In the genomic region with DNA sequence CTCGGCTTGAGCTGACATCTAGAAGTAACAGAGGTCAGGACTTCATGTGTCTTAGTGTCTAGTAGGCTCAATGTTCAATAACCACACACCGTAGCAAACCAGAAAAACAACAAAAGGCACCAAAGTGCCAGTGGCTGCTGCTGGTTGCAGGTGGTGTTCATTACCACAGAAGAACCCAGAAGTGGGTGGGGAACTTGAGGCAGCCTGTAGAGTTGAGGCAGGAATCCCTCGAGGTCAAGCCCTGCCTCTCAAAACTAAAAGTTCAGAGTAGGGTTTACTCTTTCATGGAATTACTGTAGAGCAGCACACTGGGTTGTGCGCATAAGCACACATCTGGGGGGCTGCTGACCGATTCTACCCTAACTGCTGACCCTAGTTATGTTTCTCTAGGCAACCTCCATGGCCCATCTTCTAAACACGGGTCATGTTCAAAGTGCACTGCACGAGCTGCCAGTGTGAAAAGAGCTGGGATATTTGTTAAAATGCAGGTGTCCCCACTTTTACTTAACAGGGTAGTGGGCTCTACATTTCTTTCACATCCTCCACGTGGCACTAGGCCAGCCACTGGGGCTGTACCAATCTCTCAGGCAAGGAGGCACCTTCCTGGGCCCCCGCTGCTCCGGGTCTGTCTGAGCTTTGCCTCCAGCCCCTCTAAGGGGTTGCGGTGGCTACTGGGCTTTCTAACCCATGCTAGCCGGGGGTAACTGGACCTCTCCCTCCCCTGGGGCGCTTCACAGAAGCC, we compare ENCODE assay signal across 8 mouse cellular contexts.
A peak's percentile ranks its signal among the peaks of the same experiment; 100 is the strongest.
DNase-seq lines count a peak whose midpoint lies in the region; ATAC-seq and TF ChIP-seq lines count a peak whose summit lies in the region.

No protein-coding gene starts in this region.

- peaks cover 32% of the 10 kb centered on the region for H3K4me1 ChIP-seq in heart, embryonic 12.5 days (replicated peaks)
- H3K4me1 ChIP-seq in ES-Bruce4 (ENCODE audit: control insufficient read depth, insufficient read depth, low read length), result peaks cover 10% of the 10 kb centered on the region
- H3K4me1 ChIP-seq in embryonic facial prominence, embryonic 14.5 days (ENCODE audit: control insufficient read depth, insufficient read depth, low read length), result peaks cover 17% of the 10 kb centered on the region
- peaks cover 24% of the 10 kb centered on the region for H3K4me1 ChIP-seq in midbrain, embryonic 13.5 days (replicated peaks)

- TF ChIP-seq POLR2A in ES-Bruce4 (IDR thresholded peaks at IDR 0.05; ENCODE audit: insufficient read depth, low read length), result no peak

- H3K36me3 ChIP-seq in heart, embryonic 12.5 days, result no peaks in the 10 kb centered on the region
- H3K36me3 ChIP-seq in ES-Bruce4 (ENCODE audit: control insufficient read depth, insufficient read depth, low read length, poor library complexity, severe bottlenecking), result no peaks in the 10 kb centered on the region
- H3K36me3 ChIP-seq in embryonic facial prominence, embryonic 14.5 days (ENCODE audit: control insufficient read depth, insufficient read depth, low read length), result no peaks in the 10 kb centered on the region
- H3K36me3 ChIP-seq in midbrain, embryonic 13.5 days, result no peaks in the 10 kb centered on the region

- H3K9me3 ChIP-seq in heart, embryonic 12.5 days (replicated peaks), result no peaks in the 10 kb centered on the region
- no peaks in the 10 kb centered on the region for H3K9me3 ChIP-seq in ES-Bruce4 (replicated peaks; ENCODE audit: control insufficient read depth, insufficient read depth, low read length, poor library complexity, severe bottlenecking)
- no peaks in the 10 kb centered on the region for H3K9me3 ChIP-seq in embryonic facial prominence, embryonic 14.5 days (ENCODE audit: control insufficient read depth, low read length)
- no peaks in the 10 kb centered on the region for H3K9me3 ChIP-seq in midbrain, embryonic 13.5 days

- H3K4me2 ChIP-seq in heart, embryonic 12.5 days, result peak overlapping the region; percentile 90
- H3K4me2 ChIP-seq in embryonic facial prominence, embryonic 14.5 days (ENCODE audit: low read depth, low read length), result peak overlapping the region; percentile 92
- peak overlapping the region; percentile 75 for H3K4me2 ChIP-seq in midbrain, embryonic 13.5 days (replicated peaks)

- H3K4me3 ChIP-seq in heart, embryonic 12.5 days, result peak overlapping the region; percentile 61
- peak overlapping the region; percentile 72 for H3K4me3 ChIP-seq in ES-Bruce4 (ENCODE audit: low read depth, low read length)
- H3K4me3 ChIP-seq in embryonic facial prominence, embryonic 14.5 days (ENCODE audit: low read depth, low read length), result peak overlapping the region; percentile 60
- peak overlapping the region; percentile 48 for H3K4me3 ChIP-seq in midbrain, embryonic 13.5 days (replicated peaks)

- H3K9ac ChIP-seq in heart, embryonic 12.5 days, result peak overlapping the region; percentile 84
- peak overlapping the region; percentile 72 for H3K9ac ChIP-seq in ES-Bruce4 (ENCODE audit: low read depth, poor library complexity, severe bottlenecking)
- H3K9ac ChIP-seq in embryonic facial prominence, embryonic 14.5 days (ENCODE audit: low read depth, low read length), result peak overlapping the region; percentile 72
- peak overlapping the region; percentile 80 for H3K9ac ChIP-seq in midbrain, embryonic 13.5 days (replicated peaks)

- ATAC-seq in heart, embryonic 12.5 days (ENCODE audit: insufficient number of reproducible peaks, low FRiP score), result no peak; the same call in 1 of the 2 replicates
- no peak; the same call in 1 of the 2 replicates for ATAC-seq in embryonic facial prominence, embryonic 14.5 days (ENCODE audit: low read depth)
- 0 out of 2 replicates have a peak, but pooled peaks have one; percentile 0 for ATAC-seq in midbrain, embryonic 13.5 days

- no peak for TF ChIP-seq EP300 in ES-Bruce4 (IDR thresholded peaks at IDR 0.05; ENCODE audit: insufficient read depth, low read depth, low read length)

- intact Hi-C loops in heart, postnatal 10 days (cut with DNase I), result loop anchor here (5.0 kb wide), 1 partner anchor 146 kb away; no protein-coding TSS in a partner anchor

- no peak for DNase-seq in heart, postnatal 10 days
- peak; percentile 57 for DNase-seq in embryonic facial prominence, embryonic 14.5 days (ENCODE audit: low spot score)
- peak; percentile 23 to 61 for DNase-seq in kidney, postnatal 36 days
- DNase-seq in thymus, postnatal 10 days (ENCODE audit: low spot score in 2 of 2), result peak; percentile 40 to 56
- DNase-seq in left cerebral cortex, adult 9 months (ENCODE audit: low spot score in 2 of 2), result no peak

- H3K27me3 ChIP-seq in heart, embryonic 12.5 days (replicated peaks), result no peaks in the 10 kb centered on the region
- no peaks in the 10 kb centered on the region for H3K27me3 ChIP-seq in ES-Bruce4 (ENCODE audit: control insufficient read depth, insufficient read depth, low read length, poor library complexity, severe bottlenecking)
- H3K27me3 ChIP-seq in embryonic facial prominence, embryonic 14.5 days (replicated peaks; ENCODE audit: control insufficient read depth, insufficient read depth, low read length), result no peaks in the 10 kb centered on the region
- 0 out of 2 replicates have a peak, but pooled peaks cover 3% of the 10 kb centered on the region for H3K27me3 ChIP-seq in midbrain, embryonic 13.5 days

- H3K27ac ChIP-seq in heart, embryonic 12.5 days (ENCODE audit: poor library complexity, severe bottlenecking), result peak overlapping the region; percentile 85
- H3K27ac ChIP-seq in ES-Bruce4 (ENCODE audit: insufficient read depth, low read length), result peak overlapping the region; percentile 47
- peak overlapping the region; percentile 82 for H3K27ac ChIP-seq in embryonic facial prominence, embryonic 14.5 days (replicated peaks; ENCODE audit: low read depth, low read length)
- H3K27ac ChIP-seq in midbrain, embryonic 13.5 days, result peak overlapping the region; percentile 97

- no peak for TF ChIP-seq CTCF in ES-Bruce4 (IDR thresholded peaks at IDR 0.05; ENCODE audit: low read depth, low read length)

- WGBS in heart, embryonic 12.5 days, result 38% methylated on average over 13 of the region's 13 CpGs
- 10% methylated on average over 12 of the region's 13 CpGs for WGBS in embryonic facial prominence, embryonic 14.5 days
- WGBS in midbrain, embryonic 13.5 days, result 27% methylated on average over 13 of the region's 13 CpGs

Comparison
In these comparisons a context has a peak if more than half of its experiments do, and no peak if none do; other contexts are left out.
1. H3K27ac ChIP-seq: peak in every context shown above with its lines; median percentile 97 in midbrain, embryonic 13.5 days; 85 in heart, embryonic 12.5 days; 82 in embryonic facial prominence, embryonic 14.5 days; 47 in ES-Bruce4.
2. DNase-seq: peak in embryonic facial prominence, embryonic 14.5 days (single experiment), kidney, postnatal 36 days (2 of 2) and thymus, postnatal 10 days (2 of 2); none in heart, postnatal 10 days (0 of 2) and left cerebral cortex, adult 9 months (0 of 2).
3. Peak in every context shown above with its lines, with median percentiles within 50 percentile points of each other: H3K4me2 ChIP-seq, H3K4me3 ChIP-seq and H3K9ac ChIP-seq.